Mouse (Mus musculus) lung, postnatal 36 days (tissue): ENCODE results near the gene Dnah14.

Experiments
- DNase-seq: peaks from one replicate; pipeline ENCODE4 v3.0.0; 2022; ENCODE audit warnings: mixed read lengths

The Dnah14 gene

DNA sequence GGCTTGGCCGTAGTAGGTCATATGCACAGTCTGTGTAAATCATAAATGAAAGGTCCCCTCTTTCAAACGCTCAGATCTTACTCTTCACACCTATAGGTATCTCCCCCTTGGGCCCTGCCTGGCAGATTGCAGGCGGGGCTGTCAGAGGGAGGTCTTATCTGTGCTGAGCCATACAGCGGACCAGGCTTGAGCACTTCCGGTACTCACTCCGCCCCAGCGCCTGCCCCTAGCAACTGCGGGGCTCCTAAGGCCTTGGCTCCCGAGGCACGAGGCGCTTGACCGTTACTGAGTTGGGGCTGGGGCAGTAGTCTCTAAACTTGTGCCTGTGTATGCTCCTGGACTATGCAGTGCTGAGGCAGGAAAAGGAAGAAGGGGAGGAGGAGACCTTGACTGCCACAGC, at the start of gene Dnah14:
Gene Dnah14 (plus strand): TSS at position 238 of the 400 bp plus-strand sequence.
- DNase-seq: no peak

DNA sequence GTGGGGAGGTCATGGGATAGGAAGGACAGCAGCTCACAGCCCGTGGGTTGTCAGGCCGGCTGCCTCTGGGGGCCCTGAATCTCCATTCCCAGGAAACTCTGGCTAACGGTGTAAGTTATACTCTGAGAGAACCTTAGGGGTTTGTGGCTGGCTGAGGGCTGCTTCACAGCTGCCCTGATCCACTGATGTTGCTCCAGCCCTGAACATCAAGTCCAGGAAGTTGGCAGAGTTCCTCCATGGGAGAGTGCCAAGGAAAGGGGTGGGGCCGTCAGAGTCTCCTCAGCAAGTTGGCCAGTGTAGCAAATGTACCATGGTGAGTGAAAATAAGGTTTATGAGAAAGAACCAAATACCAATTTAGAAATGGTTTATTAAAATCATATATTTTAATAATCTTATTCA, 47.0 kb upstream of the Dnah14 start:
- peak; percentile 96 for DNase-seq

DNA sequence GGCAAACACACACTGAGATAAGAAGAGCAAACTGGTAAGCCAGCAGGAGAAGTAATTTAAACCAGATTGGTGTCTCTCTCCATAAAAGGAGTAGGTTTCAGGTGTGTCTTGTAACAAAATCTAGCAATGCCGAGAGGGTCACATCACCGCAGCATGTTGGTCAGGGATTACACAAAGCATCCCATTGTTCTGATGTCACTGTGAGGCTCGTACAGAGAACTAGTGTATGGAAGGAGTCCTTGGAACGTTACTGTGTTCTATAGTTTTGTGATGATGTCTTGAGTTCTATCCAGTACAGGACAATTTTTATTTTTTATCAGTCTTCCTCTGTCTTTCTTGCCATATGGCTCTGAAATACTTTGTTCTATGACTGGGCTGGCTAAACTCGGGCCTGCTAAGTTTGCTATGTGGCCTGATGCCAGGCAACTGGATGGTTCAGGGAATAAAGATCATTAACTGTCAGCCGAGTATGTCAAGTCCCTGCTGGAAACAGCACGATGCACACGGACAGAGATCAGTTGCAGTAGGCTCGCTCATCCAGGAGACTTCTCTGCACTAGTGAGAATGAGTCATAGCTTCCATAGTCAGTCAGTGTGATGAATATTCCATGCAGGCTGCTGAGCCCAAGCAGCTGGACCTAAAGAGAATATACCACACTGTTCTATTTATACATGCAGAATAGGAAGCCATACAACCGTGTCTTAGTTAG, 41.0 kb upstream of the Dnah14 start:
- no peak for DNase-seq

DNA sequence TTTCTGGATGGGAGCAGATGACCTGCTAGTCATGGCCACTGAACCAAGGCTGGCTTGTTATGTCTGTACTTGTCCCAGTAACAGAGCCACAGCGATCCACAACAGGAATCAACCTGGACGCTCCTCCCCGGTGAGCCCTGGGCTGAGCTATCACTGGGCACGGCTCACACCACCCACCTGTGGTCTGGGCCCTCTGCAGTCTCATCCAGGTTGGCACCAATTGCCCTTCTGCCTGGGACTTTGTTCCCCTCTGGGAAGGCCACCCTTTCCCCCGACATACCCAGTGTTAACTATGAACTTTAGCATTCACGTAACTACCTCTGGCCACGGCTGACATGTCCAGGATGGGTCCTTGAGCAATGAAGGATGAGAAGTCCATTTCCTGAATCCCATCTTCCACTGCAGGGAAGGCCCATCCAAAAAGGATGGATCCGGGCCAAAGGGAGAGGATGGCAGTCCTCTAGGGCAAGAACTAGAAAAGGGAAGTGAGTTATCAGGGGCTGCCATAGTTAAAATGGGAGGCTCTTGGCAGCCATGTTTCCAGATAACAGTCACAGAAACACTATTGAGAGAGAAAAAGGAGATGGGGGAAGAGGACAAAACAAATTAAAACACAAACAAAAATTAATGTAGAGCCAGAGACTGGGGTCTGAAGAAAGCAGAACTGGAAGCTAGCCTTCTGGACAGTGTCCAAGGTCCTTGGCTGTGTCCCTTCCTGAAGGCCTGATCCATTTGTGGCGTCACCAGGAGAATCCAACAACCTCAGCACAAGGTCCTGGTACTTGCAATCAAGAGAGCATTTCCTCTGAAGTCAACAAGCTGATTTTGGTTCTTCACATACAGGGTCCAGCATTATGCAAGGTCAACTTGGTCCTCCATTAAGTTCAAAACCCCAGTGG, 38.5 kb upstream of the Dnah14 start:
- DNase-seq: no peak

DNA sequence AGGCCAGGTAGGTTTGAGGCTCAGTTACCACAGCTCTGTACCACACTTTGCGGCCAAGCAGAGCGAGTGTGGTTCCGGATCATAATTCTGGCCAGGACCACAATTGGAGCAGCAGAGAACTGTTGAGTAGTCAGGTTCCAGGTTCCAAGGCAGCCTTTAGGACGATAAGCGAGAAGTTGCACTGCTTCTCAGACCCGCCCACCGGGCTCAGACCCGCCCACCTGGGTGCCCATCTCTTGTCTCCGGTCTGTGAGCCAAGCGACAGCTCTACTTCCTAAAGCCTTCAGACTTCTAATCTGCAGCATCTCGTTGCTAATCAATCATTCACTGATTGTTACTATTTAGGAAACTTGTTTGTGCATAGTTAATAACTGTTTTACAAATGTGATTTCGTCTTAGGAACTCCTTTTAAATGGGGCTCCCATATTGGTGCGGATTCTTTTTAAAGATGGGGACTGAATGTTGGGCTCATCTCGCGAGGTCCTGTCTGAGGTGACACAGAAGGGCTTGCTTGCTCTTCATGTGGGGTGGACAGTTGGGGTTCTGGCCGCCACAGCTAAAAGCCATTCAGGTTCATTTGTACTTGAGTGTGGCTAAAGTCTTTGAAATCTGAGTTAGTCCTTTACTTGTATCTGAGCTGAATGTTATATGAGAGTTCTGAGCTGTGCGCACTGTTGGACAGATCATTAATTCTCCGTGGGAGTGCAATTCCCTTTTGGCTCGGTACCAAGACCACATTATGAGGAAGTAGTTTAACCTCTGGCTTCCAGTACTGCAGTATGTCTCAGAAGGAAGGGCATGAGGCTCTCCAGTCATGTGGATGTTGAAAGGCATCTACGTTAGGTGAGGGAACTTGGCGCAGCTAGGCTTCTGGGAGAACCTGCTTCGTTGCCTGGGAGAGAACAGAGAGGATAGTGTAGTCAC, 36.3 kb upstream of the Dnah14 start:
- peak; percentile 63 for DNase-seq

DNA sequence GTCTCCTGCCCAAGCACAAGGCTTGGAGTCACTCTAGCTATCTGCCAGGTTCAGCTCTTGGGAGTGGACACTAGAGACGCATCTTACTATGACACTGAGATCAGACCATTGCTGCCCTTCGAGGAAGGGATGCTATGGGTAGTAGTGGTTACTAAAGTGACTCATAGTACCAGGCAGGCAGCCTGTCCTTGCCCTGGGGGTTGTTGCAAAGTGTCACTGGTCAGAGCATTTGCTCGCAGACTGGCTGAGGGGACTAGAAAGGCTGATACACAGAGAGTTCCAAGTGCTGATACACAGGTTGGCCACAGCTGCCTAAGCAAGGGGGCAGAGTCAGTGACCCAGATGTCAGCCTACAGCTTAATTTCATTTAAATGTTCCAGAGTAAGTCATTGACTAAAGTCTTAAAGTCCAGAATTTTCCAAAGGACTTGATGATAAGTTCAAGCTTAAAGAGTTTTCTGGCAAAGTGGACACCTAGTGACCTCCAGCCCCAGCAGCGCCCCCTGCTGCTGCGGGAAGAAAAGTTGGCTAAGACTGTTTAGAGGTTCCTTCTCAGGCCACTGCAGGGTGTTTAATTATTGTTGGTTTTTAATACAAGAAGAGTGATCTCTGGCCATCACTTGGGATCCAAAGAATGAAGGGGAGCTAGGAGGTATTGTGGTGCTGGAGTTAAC, 32.5 kb upstream of the Dnah14 start:
- peak; percentile 43 for DNase-seq

DNA sequence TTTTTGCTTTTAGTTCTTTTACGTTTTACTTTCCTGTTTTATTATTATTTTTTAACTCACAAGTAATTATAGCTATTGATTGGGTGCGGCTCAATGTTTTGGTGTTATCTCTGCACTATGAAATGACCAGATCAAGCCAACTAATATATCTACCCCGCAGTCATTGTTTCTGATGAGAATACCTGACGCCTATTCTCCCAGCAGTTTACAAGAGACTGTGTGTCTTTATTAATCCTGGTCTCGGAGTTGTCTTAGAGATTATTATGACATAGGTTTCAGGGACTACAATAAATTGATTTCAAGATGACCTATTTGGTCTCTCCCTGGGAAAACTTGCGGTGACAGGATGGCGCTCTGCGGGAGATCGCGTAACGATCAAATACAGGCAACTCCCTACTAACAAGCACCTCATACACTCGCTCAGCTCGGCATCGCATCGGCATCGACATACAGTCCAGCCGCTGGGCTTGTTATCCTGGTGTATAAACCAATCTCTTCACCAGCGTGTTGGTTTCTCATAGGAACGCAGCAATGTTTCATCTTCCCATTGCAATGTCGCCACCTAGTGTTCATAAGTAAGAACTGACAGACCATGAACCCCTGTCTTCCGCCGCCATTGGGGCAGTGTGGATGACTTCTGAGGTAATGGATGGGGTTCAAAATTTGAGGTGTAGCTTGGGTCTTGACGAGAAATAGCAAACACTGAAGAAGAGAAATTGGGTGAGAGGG, 31.2 kb upstream of the Dnah14 start:
- peak; percentile 81 for DNase-seq

DNA sequence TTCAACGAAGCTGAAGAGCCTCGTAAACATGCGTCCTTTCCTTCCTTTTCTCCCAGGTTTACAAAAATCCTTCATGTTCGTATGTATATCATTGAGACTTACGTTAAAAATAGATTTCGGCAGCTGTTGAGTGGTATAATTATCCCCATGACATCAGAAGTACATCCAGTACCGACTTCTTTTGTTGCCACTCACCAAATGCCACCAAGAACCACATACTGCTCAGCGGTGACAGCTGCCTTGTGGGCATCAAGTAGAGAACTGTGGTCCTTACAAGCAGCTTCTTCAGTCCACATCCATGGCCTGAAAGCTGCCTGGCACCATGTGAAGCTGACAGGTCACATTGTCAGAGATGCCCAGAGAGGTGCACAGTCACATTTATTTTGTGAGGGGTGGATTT, 26.4 kb upstream of the Dnah14 start:
- DNase-seq: no peak

DNA sequence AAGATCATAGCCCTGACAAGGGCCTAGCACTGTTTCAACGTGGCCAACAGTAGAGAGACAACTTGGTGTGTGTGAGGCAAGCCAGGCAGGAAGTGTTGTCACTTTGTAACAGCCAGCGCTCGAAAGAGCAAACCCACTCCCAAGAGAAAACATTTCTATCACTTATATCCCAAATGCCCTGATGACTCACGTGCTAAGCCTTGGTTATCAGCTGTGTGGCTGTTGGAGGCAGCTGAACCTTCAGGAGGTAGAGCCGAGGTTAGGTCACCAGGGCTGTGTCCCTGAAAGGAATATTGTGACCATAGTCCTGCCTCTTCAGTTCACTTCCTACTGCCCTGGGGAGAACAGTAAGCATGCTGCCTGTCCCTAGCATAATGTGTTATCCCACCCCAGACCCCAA, 25.5 kb upstream of the Dnah14 start:
- no peak for DNase-seq

DNA sequence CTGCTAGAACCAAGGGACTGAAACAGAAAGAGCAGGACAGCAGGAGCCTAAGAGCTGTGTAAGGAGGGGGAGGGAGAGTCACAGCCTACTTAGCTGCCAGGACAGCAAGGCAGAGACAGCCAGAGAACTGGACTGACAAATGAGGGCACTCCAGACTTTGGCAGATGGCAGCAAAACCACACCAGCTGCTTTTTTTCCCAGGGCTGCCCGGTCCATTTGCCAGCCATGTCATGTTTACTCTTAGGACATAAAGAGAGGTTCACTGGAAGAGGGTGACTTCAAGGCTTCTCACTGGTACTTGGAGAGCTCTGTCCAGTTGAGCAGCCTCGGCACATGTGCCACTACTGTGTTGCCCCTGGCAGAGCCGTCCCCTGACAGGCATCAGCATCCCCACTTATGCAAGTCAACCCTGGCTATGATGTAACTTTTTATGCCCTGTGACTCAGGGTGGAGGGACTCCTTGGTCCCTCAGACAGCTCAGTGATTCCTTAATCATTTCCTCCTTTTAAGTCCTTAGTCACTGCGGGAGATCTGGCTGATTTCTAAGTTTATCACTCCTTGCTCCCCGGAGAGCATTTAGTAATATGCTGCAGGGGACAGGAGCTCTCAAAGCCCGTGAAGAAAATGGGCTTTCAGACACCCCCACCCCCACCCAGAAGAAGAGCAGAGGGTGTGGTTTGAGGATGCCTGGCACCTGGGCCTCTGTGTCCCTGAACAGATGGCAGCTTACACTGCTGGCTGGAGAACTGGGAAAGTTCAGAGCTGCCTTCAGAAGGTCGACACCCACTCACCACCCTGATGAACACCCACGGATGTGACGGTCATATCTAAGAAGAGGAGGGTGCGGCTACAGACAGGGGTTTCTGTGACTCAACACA, 23.6 kb upstream of the Dnah14 start:
- DNase-seq: peak; percentile 16

DNA sequence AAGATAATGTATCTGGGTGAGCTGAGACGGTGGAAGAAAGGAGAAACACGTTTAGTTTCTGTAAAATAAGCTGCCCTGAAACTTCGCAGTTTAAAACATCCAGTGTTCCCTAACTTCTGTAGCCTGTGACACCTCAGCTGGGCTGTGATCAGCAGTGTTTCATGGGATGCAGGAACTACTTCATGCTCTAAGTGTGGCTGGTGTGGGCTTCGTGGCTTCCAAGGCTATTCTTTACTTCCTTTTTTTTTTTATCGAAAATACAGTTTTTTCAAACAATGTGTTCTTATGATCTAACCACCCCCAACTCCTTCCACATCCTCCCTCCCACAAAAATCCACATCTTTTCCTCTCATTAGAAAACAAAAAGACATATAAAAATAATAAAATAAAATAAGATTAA, 20.9 kb upstream of the Dnah14 start:
- DNase-seq: no peak

DNA sequence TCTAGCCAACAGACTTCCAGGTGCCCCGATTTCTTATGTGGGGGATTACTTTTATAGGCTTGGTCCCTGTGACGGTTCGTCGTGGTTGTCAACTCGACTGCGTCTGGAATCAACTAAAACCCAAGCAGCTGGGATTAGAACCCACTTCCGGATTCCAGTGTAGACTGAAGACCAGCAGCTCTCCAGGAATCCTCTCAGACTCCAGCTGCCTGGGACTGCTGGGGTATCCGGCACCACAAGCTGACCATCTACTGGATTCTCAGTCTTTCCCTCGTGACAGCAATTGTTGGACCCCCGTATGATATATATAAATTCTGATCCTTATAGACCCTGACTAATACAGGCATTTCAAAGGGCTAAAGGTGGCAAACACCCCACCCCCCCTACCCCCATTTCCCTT, 16.7 kb upstream of the Dnah14 start:
- DNase-seq: no peak

DNA sequence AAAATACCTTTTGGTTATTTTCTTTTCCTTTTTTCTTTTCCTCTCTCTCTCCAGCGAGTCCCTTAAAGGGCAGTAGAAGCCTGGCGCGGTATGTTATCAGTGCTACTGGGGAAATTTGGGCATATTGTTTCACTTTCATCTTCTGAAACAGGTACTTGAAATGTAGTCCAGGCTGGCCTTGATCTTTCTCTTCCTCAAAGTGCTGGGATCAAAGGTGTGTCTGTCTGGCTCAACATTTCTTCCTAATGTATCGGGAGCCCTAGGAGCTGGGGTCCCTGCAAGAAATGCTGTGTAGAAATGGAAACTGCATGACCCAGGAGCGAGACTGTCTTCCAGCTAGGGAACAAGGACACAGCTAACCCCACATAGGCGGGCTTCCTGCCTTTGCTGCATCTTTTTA, 16.0 kb upstream of the Dnah14 start:
- DNase-seq: no peak

DNA sequence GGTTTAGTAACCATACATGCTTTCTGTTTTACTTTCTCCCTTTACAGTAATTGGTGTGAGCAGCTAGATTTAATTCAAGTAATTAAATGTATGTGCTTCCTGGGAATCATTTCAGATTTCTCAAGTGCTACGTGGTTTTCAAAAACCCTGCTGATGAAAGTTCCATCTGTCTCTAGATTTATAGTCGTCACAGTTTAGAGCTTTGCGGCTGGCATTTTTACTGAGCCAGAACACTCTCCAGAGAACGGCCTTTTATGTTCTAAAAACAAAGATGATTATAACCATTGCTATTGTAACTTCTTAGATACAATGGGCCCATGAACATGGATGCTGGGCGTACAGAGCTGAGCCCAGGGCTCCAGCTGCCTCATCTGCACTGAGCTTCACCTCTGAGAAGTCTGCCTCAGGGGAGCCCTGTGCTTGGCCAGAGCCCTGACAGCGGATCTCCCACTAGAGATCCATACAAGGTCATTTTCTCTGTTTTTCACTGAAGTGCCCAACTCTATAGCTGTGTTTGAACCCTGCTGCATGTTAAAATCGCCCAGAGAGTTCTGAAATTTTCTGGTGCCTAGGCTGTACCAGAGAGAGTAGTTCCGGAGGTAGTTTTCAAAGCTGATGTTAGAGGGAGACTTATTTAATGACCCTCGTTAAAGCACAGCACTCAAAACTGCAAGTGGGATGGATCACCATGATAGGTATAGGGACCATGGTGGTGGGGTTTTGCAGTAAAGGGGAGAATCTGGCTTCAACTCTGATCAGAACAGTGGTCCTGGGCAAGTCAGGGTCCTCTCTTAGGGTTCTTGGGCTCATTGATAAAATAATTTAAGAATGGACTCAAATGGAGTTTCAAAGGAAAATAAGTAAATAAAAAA, 15.2 kb upstream of the Dnah14 start:
- no peak for DNase-seq

DNA sequence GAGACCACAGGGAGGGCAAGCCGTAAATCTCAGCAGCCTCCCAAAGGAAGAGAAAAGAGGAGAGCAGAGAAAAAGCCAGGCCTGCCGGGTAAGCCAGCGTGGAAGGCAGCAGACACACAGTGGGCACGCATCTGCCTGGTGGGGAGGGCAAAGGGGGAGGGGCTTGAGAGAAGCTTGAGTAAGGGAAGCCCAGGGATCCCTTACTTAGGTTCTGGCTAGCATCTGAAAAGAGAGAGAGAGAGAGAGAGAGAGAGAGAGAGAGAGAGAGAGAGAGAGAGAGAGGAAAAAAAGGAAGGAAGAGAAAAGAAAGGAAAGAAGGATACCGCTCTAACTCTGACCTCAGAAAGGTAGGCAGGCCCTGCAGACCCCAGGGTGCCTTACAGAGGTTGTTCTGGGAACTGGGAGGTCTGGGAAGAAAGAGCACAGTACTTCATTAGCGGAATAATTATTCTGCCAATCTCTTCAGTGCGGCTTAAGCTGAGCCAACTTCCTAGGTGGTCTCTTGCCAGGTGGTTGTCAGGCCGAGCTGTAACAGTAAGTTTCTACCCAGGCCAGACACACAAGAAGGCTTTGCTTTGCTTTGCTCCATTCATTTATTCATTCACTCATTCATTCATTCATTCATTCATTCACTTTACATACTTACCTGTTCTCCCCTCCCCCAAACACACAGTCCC, 14.5 kb upstream of the Dnah14 start:
- no peak for DNase-seq

DNA sequence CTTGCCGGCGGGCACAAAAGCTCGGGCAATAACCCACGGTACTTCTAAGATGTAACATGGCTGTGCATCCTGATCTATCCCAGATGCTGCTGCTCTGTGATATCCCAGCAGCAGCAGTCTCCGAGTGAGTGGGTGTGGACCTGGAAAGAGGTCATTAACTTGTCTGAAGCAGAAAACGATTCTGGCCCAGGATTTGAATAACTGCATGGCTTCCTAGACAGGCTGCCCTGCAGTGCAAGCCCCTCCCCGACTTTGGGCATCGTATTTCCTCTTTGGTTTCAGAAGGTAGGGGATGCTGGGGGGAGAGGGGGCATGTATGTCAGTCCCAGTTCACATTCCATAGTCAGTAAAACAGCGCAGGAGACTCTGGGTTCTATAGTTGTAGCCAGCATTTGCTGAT, 6.9 kb upstream of the Dnah14 start:
- DNase-seq: no peak

DNA sequence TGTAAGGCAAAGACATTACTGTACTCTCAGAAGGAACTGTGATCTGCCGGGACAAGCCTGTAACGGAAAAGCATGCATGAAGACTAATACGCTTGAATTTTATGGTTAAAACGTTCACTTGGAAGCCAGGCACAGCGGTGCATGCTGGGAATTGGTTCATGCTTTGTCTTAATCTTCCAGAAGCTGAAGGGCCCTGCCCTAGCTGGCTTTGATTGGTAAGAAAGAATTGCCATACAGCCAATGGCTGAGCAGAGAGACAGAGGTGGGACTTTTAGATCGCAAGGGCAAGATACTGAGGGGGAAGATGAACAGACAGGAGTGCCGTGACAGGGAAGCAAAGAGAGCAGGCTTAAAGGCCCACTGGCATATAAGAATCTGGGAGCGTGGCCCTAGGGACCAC, 6.8 kb downstream of the Dnah14 start:
- DNase-seq: no peak

DNA sequence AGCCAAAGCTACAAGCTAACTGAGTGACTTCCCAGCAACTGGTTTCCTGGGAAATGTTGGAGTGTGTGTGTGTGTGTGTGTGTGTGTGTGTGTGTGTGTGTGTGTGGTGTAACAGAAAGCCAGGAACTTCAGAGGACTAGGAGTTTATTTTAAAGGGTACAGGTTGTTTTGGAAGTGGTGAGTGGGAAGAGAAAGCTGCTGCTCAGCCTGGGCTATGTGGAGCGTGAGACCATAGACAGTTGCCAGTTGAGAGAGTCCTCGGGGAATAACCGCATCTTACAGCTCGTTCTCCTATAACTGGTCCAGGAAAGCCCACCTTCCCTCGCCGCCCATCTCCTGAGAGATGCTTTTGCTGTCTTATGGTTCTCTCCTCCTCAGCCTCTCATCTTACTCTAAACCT, 12.8 kb downstream of the Dnah14 start:
- DNase-seq: no peak

DNA sequence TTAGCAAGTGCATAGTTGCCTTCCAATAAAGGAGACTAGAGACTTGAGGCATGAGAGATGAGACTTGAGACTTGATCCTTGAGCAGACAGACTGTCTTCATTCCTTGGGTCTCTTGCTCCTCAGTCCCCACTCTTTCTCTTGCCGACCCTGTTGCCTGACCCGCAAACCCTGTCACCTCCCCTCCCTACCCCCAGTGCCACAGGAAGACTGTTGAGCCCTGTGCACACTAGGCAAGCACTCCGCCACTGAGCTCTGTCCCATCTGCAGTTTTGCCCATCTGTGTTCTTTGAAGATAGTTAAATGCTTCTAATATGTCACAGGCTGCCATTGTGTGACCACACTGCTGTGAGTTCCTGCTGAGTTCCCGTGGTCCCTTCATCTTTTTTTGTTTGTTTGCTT, 23.0 kb downstream of the Dnah14 start:
- no peak for DNase-seq
